Mouse (Mus musculus) hindbrain, embryonic 15.5 days (tissue): Measurements from ENCODE around the gene Traip. TPM values are rescaled to one million over a fixed set of nuclear protein-coding genes. Genes with fewer than 3 reads are reported as not detected.

ENCODE experiments used
- ATAC-seq: fragments of 200-750 bp; cut with Nextera tagmentation; 2 replicates; pipeline ENCODE4 v1.8.0; 2017; ENCODE audit warnings: low read depth, moderate number of reproducible peaks, moderate TSS enrichment; ENCODE audit not compliant: low FRiP score
- H3K27ac ChIP-seq: fragments of 300-500 bp; sonication (generic); replicated peaks from 2 replicates; pipeline ENCODE4 v1.5.1; 2015; ENCODE audit warnings: mild to moderate bottlenecking, inconsistent platforms
- H3K27me3 ChIP-seq: fragments of 300-500 bp; sonication (generic); 2 replicates; pipeline ENCODE4 v1.6.1; 2015; ENCODE audit warnings: control low read depth, inconsistent platforms
- H3K36me3 ChIP-seq: fragments of 300-500 bp; sonication (generic); 2 replicates; pipeline ENCODE4 v1.6.1; 2015; ENCODE audit warnings: control low read depth, inconsistent platforms
- H3K4me1 ChIP-seq: fragments of 300-500 bp; sonication (generic); replicated peaks from 2 replicates; pipeline ENCODE4 v1.6.1; 2015; ENCODE audit warnings: control low read depth, inconsistent platforms
- H3K4me2 ChIP-seq: fragments of 300-500 bp; sonication (generic); 2 replicates; pipeline ENCODE4 v1.6.1; 2015; ENCODE audit warnings: moderate library complexity, mild to moderate bottlenecking, inconsistent platforms
- H3K4me3 ChIP-seq: fragments of 300-500 bp; sonication (generic); 2 replicates; pipeline ENCODE4 v1.5.1; 2015; ENCODE audit warnings: mild to moderate bottlenecking, inconsistent platforms
- H3K9ac ChIP-seq: fragments of 300-500 bp; sonication (generic); 2 replicates; pipeline ENCODE4 v1.6.1; 2015; ENCODE audit warnings: inconsistent platforms
- H3K9me3 ChIP-seq: fragments of 300-500 bp; sonication (generic); 2 replicates; pipeline ENCODE4 v1.6.1; 2016; ENCODE audit warnings: control low read depth, inconsistent platforms
- WGBS: fragments of 180-500 bp; shearing (Covaris S2); methylation state at CpG from one replicate; pipeline ENCODE4 v1.1.7; 2015; 5-methylcytosine and 5-hydroxymethylcytosine counted together
- polyA plus RNA-seq: library from polyadenylated mRNA; unstranded; fragments of >200 nt; fragmentation: Nextera tagmentation; extraction: Ambion mirVana; gene quantifications from 2 replicates; pipeline ENCODE4 v1.2.1, GENCODE M21; 2015

Gene Traip
- polyA plus RNA-seq, 1 experiment from 2014 or later = 10.5 TPM

DNA sequence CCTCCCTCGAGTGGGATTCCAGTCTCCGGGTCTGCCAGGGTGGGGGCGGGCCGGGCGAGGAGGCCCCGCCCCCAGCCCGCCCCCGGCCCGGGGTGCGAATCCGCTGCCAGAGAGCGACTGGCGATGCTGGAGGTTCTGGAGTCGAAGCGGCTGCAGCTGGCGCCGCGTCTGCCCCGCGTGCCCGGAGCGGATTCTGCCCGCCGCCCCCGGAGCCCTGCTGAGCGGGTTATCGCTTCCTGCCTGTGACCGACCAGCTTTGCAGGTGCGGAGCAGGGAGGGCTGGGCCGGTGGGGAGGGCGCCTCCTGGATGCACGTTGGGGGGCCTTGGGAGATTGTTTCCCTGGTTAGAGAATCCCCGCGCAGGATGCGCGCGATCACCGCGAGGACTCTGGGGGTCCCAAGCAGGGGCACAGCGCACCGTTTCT, 14.1 kb upstream of the Traip start:
- no peaks in the 10 kb centered on the region for H3K9me3 ChIP-seq
- H3K27ac ChIP-seq = no peak overlapping the region
- WGBS = 0% methylated on average over 41 of the region's 41 CpGs
- peak; percentile 42; the same call in 1 of the 2 replicates for ATAC-seq
- H3K9ac ChIP-seq = peak overlapping the region; percentile 57
- peaks cover 3% of the 10 kb centered on the region; the same call in 1 of the 2 replicates for H3K27me3 ChIP-seq
- peak overlapping the region; percentile 94 for H3K4me2 ChIP-seq
- H3K4me3 ChIP-seq = peak overlapping the region; percentile 57
- H3K4me1 ChIP-seq = peaks cover 22% of the 10 kb centered on the region
- no peaks in the 10 kb centered on the region for H3K36me3 ChIP-seq

DNA sequence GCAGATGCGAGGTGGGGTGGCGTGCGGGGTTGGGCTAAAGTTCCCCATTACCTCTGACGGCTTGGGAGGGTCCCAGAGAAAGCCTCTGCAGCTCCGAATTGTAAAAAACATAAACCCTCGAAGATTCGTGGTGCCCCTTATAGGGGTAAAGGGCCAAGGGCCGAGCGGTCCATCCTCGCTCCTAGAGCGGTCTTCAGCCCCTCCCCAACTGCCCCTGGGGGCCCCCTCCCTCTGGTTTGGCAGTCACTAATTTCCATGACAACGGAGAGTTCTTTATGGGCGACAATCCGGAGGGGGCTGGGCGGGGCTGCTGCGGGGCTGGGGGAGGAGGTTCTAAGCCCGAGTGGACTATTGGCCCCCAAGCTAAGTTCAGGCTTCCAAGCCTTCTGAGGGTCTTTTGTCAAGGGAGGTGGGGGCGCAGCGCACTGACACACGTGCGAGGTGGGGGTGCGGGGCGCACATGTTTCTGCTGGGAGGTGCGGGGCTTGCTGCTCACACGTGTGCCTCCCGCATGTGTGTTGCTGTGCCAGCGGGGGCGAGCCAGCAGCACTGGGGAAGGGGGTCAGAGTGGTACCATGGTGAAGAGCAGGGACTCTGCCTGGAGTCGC, 13.6 kb upstream of the Traip start:
- peaks cover 3% of the 10 kb centered on the region; the same call in 1 of the 2 replicates for H3K27me3 ChIP-seq
- peak; percentile 41; the same call in 1 of the 2 replicates for ATAC-seq
- no peaks in the 10 kb centered on the region for H3K36me3 ChIP-seq
- 1% methylated on average over 29 of the region's 29 CpGs for WGBS
- peak overlapping the region; percentile 57 for H3K9ac ChIP-seq
- no peaks in the 10 kb centered on the region for H3K9me3 ChIP-seq
- H3K27ac ChIP-seq = no peak overlapping the region
- peak overlapping the region; percentile 57 for H3K4me3 ChIP-seq
- H3K4me2 ChIP-seq = peak overlapping the region; percentile 94
- H3K4me1 ChIP-seq = peaks cover 22% of the 10 kb centered on the region

DNA sequence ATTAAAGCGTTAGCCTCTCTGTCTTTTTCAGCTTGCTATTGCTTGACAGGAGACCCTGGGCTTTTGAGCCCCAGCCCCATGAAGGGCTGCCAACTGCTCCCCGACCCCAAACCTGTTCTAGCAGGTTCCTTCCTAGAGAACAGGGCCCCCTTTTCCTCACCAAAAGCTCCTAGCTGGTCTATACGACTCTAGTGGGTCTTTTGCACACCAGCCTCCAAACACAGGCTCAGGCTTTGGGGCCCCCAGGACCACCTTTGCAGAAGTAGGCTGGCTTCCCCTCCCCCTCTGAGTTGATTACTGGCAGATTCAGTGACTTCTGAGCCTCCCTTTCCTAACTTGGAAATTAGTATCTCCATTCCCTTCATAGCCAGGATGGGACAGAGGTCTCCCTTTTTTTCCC, 13.1 kb upstream of the Traip start:
- H3K27me3 ChIP-seq = peaks cover 3% of the 10 kb centered on the region; the same call in 1 of the 2 replicates
- H3K36me3 ChIP-seq = no peaks in the 10 kb centered on the region
- WGBS = 5% methylated on average over 3 of the region's 3 CpGs
- H3K4me1 ChIP-seq = peaks cover 22% of the 10 kb centered on the region
- peak overlapping the region; percentile 57; the same call in 1 of the 2 replicates for H3K9ac ChIP-seq
- H3K27ac ChIP-seq = no peak overlapping the region
- peak overlapping the region; percentile 94 for H3K4me2 ChIP-seq
- no peaks in the 10 kb centered on the region for H3K9me3 ChIP-seq
- ATAC-seq = 0 out of 2 replicates have a peak, but pooled peaks have one; percentile 2
- peak overlapping the region; percentile 57 for H3K4me3 ChIP-seq

DNA sequence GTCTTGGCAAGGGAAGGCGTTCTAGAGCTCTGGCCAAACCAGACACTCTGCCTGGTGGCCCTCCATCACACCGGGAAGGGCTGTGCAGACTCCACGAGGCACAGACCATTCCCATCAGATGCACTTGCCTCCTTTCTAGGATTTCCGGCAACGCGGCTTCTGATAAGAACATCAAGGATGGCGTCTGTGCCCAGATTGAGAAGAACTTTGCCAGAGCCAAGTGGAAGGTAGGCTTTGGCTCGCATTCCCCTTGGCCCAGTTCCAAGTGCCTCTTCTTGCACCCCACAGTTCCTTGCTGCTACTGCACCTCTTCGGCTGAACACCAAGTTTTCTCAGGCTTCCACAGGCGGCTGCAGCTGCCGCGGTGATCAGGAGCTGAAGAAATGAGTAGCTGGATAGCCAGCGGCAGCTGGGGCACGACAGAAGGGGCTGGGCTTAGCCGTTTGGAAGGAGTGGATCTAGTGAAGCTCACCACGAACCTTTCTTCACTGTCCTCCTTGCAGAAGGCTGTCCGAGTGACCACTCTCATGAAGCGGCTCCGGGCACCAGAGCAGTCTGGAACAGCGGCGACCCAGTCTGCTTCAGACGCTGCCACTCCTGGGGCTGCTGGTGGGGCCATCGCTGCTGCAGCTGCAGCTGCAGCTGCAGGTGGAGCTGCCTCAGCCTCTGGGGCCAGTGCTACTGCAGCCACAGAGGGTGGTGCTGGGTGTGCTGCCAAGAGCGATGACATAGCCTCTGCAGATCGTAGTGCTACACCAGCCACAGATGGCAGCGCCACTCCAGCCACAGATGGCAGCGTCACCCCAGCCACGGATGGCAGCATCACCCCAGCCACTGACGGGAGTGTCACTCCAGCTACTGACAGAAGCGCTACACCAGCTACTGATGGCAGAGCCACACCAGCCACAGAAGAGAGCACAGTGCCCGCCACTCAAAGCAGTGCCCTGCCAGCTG, 2.4 kb upstream of the Traip start:
- Histone ChIP-seq H3K27me3 (no peaks in the 10 kb centered on the region), H3K4me2 (no peak overlapping the region), H3K36me3 (no peaks in the 10 kb centered on the region), H3K9me3 (no peaks in the 10 kb centered on the region), H3K27ac (no peak overlapping the region), H3K4me3 (no peak overlapping the region), H3K4me1 (peaks cover 11% of the 10 kb centered on the region), H3K9ac (no peak overlapping the region)
- ATAC-seq = no peak
- WGBS = 87% methylated on average over 31 of the region's 31 CpGs

DNA sequence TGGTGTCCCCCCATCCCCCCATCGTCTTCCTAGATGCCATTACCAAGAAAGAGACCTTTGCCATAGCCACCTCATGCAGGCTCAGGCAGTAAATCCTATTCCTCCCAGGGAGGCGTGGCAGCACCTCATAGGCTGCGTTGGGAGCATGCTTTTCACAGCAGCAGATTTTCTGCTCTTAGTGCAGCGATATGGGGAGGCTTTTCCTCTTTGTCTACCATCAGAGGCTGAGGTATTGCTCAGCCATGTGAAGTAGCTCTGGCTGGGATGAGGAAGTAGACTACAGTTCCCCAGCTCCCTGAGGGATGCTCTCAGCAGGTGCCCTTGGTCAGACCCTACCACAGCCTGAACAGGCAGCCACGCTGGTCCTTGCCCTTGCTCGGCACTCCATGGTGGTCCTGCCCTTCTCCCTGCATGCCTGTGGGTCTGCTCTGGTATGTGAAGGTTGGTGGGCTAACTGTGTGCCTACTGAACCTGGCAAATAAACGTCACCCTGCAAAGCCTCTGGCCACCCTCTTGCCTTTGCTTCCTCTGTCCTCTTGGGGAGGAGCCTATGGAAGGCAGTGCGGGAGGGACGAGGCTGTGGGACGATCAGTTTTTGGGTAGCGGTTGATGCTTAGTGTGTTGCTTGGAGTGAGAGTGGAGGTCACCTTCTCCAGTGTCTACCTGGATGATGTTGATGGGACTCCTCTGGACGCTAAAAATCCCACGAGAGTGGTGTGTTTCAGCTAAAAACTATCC, 583 bp upstream of the Traip start:
- ATAC-seq = no peak
- WGBS = 86% methylated on average over 13 of the region's 13 CpGs
- H3K4me3 ChIP-seq = no peak overlapping the region

DNA sequence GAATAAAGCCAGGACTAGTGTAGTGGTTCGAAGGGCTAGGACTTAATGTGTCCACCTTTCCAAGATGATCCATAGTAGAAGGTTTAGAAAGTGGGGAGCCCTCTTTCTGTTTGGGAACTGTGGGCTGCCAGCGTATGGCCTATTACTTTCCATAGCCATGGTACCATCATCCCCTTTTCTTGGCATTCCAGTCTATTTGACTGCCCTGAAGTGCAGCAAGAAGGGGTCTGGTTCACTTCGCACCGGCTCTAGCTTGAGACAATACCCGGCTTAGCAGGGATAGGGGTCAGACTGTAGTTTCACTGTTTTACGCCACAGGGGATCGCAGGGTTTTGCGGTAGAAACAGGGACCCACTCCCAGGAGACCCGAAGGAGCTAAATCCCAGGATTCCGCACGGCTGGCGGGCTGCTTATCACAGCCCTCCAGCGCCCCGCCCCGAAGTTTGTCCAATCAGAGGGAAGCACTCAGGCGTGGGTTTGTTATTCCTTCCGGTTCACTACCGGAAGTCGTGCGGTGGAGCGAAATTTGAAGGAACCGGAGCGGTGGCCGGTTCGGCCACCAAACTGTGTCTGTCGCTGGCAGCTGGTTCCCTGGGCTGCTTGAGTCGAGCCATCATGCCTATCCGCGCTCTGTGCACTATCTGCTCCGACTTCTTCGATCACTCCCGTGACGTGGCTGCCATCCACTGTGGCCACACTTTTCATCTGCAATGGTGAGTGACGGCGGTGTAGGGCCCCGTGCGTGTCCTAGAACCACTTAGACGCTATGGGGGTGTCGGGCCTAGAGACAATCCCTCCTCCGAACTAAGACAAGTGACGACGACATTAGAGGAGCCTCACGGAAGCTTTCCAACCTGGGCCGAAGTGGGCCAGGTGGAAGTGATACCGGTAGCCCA, 772 bp downstream of the Traip start:
- no peaks in the 10 kb centered on the region for H3K36me3 ChIP-seq
- peak overlapping the region; percentile 84 for H3K27ac ChIP-seq
- no peaks in the 10 kb centered on the region for H3K27me3 ChIP-seq
- H3K9ac ChIP-seq = peak overlapping the region; percentile 64
- 17% methylated on average over 45 of the region's 45 CpGs for WGBS
- H3K4me3 ChIP-seq = peak overlapping the region; percentile 47
- H3K9me3 ChIP-seq = no peaks in the 10 kb centered on the region
- peak overlapping the region; percentile 66 for H3K4me2 ChIP-seq
- peaks cover 11% of the 10 kb centered on the region for H3K4me1 ChIP-seq
- ATAC-seq = peak; percentile 97

More for the DNA sequence above, 583 bp upstream of the Traip start:
- Histone ChIP-seq H3K36me3 (no peaks in the 10 kb centered on the region), H3K4me1 (peaks cover 11% of the 10 kb centered on the region), H3K9me3 (no peaks in the 10 kb centered on the region), H3K9ac (no peak overlapping the region), H3K27ac (no peak overlapping the region), H3K4me2 (no peak overlapping the region), H3K27me3 (no peaks in the 10 kb centered on the region)

DNA sequence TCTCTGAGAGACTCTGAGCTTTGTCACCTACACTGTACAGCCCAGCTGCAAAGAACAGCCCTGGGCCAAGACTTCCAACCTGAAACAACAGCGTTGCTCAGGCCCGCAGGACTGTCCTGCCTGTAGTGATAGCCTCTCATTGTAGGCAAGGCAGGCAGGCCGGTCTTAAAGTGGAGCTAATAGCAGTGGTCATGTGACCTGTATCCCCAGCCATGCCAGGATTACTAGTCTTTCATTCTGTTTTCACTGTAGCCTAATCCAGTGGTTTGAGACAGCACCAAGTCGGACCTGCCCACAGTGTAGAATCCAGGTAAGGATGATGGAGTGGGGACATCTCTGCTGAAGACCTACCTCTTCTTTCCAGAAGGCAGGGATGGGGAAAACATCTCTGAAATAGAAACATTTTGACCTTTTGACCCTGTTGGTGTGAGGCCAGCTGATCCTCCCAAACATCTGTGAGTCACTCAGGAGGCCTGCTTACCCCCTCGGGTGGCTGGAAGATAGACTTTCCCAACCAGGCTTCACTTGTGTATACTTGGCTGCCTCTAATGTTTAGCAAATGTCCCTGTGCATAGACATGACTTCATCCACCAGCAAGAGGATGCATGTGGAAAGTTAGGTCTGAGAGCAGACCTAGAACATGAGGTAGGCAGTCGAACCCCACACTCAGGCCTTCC, 5.8 kb downstream of the Traip start:
- no peak overlapping the region for H3K4me2 ChIP-seq
- 86% methylated on average over 6 of the region's 6 CpGs for WGBS
- no peak overlapping the region for H3K4me3 ChIP-seq
- H3K4me1 ChIP-seq = peaks cover 10% of the 10 kb centered on the region
- no peaks in the 10 kb centered on the region for H3K9me3 ChIP-seq
- no peaks in the 10 kb centered on the region for H3K27me3 ChIP-seq
- H3K36me3 ChIP-seq = no peaks in the 10 kb centered on the region
- H3K9ac ChIP-seq = no peak overlapping the region
- H3K27ac ChIP-seq = no peak overlapping the region
- ATAC-seq = no peak

DNA sequence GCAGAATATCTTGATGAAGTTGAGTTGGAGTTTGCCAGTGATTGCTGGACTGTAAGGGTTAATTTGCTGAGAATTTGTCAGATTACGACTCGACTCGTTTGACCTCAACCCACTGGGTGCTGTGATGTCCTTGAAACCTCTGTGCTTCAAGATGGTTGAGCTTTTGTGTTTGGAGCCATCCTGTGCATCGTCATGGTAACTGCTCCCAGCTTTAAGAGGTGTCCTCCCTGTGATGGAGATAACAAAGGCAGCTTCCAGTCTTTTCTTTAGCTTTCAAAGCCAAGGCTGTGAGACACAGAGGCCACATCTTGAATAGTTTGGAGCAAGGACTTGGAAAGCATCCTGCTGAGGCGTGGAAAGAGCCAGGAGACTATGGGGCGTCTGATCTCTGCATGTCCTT, 7.2 kb downstream of the Traip start:
- Histone ChIP-seq H3K27ac (no peak overlapping the region), H3K9ac (no peak overlapping the region)

DNA sequence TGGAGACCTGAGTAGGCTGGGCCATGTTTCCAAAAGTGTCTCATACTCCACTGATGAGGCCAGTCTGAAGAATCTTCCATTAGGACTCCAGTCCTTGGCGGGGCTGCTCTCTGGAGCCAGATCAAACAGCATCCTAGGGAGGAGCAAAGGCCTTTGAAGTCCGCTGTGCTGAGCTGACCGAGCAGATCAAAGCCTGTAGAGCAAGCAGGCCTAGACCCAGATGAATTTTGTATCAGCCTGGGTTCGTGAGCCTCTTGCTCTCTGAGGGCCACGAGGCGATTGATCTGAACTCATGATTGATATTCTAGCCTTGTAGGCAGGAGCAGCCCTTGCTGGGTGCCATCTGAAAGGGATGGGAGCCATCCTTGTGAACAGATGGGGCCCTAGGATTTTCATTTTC, 10.0 kb downstream of the Traip start:
- Histone ChIP-seq H3K27ac (peak overlapping the region; percentile 82; the same call in 1 of the 2 replicates), H3K4me3 (no peak overlapping the region), H3K9ac (no peak overlapping the region), H3K4me1 (peaks cover 22% of the 10 kb centered on the region), H3K27me3 (no peaks in the 10 kb centered on the region), H3K9me3 (no peaks in the 10 kb centered on the region), H3K36me3 (no peaks in the 10 kb centered on the region), H3K4me2 (no peak overlapping the region)
- WGBS = 68% methylated on average over 6 of the region's 6 CpGs
- ATAC-seq = no peak

More for the DNA sequence above, 7.2 kb downstream of the Traip start:
- H3K4me1 ChIP-seq = peaks cover 18% of the 10 kb centered on the region
- no peak overlapping the region for H3K4me2 ChIP-seq
- H3K4me3 ChIP-seq = no peak overlapping the region
- no peaks in the 10 kb centered on the region for H3K36me3 ChIP-seq
- WGBS = 25% methylated on average over 6 of the region's 6 CpGs
- no peaks in the 10 kb centered on the region for H3K9me3 ChIP-seq
- ATAC-seq = no peak
- H3K27me3 ChIP-seq = no peaks in the 10 kb centered on the region

DNA sequence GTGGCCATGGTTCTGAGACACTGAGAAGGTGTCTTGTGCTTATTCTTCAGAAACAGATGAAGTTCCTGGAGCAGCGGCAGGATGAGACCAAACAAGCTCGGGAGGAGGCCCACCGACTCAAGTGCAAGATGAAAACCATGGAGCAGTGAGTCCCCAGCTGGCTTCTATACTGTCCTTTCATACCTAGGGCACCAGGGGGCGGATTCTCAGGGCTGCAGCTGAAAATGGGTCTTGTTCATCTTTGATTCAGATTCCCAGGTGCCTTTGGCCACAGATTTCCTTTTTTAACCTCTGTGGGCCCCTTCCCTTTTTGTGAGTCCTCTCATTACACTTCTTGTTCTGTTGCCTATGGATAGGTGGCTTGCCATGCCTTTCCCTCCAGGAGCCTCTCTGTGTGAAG, 11.0 kb downstream of the Traip start:
- 79% methylated on average over 4 of the region's 4 CpGs for WGBS
- Histone ChIP-seq H3K4me1 (peaks cover 22% of the 10 kb centered on the region), H3K4me3 (no peak overlapping the region), H3K9ac (0 out of 2 replicates have a peak overlapping the region, but pooled peaks have one; percentile 8), H3K36me3 (no peaks in the 10 kb centered on the region), H3K27me3 (no peaks in the 10 kb centered on the region), H3K27ac (peak overlapping the region; percentile 82), H3K9me3 (no peaks in the 10 kb centered on the region), H3K4me2 (peak overlapping the region; percentile 44; the same call in 1 of the 2 replicates)
- no peak for ATAC-seq
